Mouse (Mus musculus) liver, postnatal 0 days (tissue): ENCODE data around the gene Usp39.

Experiments used
- CTCF ChIP-seq: sonication (generic); IDR thresholded peaks from 2 replicates; pipeline ENCODE4 v1.5.1; 2016; ENCODE audit warnings: antibody characterized with exemption, low read depth
- EP300 ChIP-seq: IDR thresholded peaks from 2 replicates; pipeline ENCODE4 v1.6.1; 2016; ENCODE audit warnings: antibody characterized with exemption, low read depth, mild to moderate bottlenecking

DNA sequence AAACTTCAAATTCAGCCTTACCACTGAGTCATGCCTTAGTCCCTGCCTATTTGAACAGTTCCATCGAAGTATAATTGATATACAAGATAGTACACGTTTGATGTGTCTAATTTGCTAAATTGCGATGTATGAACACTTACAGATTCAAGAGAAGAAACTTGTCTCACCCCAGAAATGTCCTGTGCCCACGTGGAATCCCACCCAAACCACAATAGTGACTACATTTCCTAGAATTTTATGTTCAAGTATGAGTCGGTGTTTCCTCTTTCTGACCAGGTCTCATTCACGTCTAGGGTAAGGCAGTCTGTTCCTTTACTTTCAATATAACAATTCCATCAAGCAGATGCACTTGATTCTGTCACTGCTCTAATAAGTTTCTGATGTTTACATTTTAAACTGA lies 649 bp upstream of the Usp39 start:
- TF ChIP-seq CTCF (no peak), EP300 (no peak)
